Mouse (Mus musculus): ENCODE measurements around the gene Mbd3. TPM values are rescaled to one million over a fixed set of nuclear protein-coding genes. Genes with fewer than 3 reads are reported as not detected.
A peak's percentile ranks its signal among the peaks of the same experiment; 100 is the strongest.
"Not testable (repeated sequence)": the region's sequence is repeated elsewhere in the genome, so short reads cannot be mapped to it uniquely, and the experiment has no call there.

Gene Mbd3
- total and polyA plus RNA-seq, 3 experiments = 48.7 to 131 (median 67.0) TPM

GRCm38 (mm10) chr10:80347514-80347967, 51.8 kb downstream of the Mbd3 start:
- peaks cover 3 to 10% of the 10 kb centered on the region in 2 experiments for H3K4me1 ChIP-seq (ENCODE audit: control insufficient read depth in 1 of 2, insufficient read depth in 2 of 2)
- in situ Hi-C loops (cut with MboI; ENCODE audit: low pct_ligation_motif_present, low pct_unique_long_range_greater_than_20kb, low sequenced_read_pairs) = loop anchor here (5.0 kb wide), 1 partner anchor 170 kb away; the partner anchor contains the start of gene Efna2
- DNase-seq (ENCODE audit: extremely low read depth) = no peak
- peak overlapping the region; percentile 72; the same call in 1 of the 2 replicates for H3K4me2 ChIP-seq (ENCODE audit: insufficient read depth, low read depth, poor library complexity, severe bottlenecking)
- H3K9ac ChIP-seq (ENCODE audit: insufficient read depth, low read depth) = peak overlapping the region; percentile 41
- H3K36me3 ChIP-seq (replicated peaks in 1 of 2; ENCODE audit: control insufficient read depth in 1 of 2, insufficient read depth in 1 of 2, low read length in 1 of 2) = no peaks in the 10 kb centered on the region
- no peak for TF ChIP-seq ELF1 (IDR thresholded peaks at IDR 0.05; ENCODE audit: low read depth, low read length)
- no peak for TF ChIP-seq PAX5 (IDR thresholded peaks at IDR 0.05; ENCODE audit: low read length)
- no peak for TF ChIP-seq CHD2 (IDR thresholded peaks at IDR 0.05; ENCODE audit: low read length)
- TF ChIP-seq POLR2AphosphoS2 (IDR thresholded peaks at IDR 0.05; ENCODE audit: low read depth, low read length) = no peak
- no peak for TF ChIP-seq MEF2A (IDR thresholded peaks at IDR 0.05; ENCODE audit: borderline replicate concordance, low read depth, low read length)
- TF ChIP-seq UBTF (IDR thresholded peaks at IDR 0.05; ENCODE audit: low read depth, low read length) = no peak
- TF ChIP-seq ZKSCAN1 (IDR thresholded peaks at IDR 0.05; ENCODE audit: borderline replicate concordance, low read depth, low read length) = no peak
- no peak for TF ChIP-seq ZNF384 (IDR thresholded peaks at IDR 0.05; ENCODE audit: low read depth, low read length)
- TF ChIP-seq POLR2A (IDR thresholded peaks at IDR 0.05; ENCODE audit: low read depth, low read length) = no peak
- peaks cover 72% of the 10 kb centered on the region for H3K27me3 ChIP-seq (replicated peaks)
- H3K9me3 ChIP-seq (replicated peaks; ENCODE audit: low read length) = peaks cover 8% of the 10 kb centered on the region
- H3K27ac ChIP-seq (ENCODE audit: insufficient read depth, low read depth) = no peak overlapping the region
- H3K79me2 ChIP-seq (replicated peaks; ENCODE audit: control insufficient read depth, extremely low read depth, insufficient read depth, poor library complexity, severe bottlenecking) = no peaks in the 10 kb centered on the region
- dilution Hi-C loops (cut with MboI; ENCODE audit: extremely low pct_ligation_motif_present, extremely low pct_unique_long_range_greater_than_20kb, low sequenced_read_pairs) = no loop called here
- peak overlapping the region in 1 of 3 experiments; percentile 63 for H3K4me3 ChIP-seq (replicated peaks in 1 of 3; ENCODE audit: low read depth in 2 of 3, low read length in 2 of 3, poor library complexity in 1 of 3)

- H3K79me2 ChIP-seq (replicated peaks; ENCODE audit: control insufficient read depth, extremely low read depth, insufficient read depth, poor library complexity, severe bottlenecking); H3K4me2 ChIP-seq (ENCODE audit: insufficient read depth, low read depth, poor library complexity, severe bottlenecking); dilution Hi-C loops (cut with MboI; ENCODE audit: extremely low pct_ligation_motif_present, extremely low pct_unique_long_range_greater_than_20kb, low sequenced_read_pairs); H3K9ac ChIP-seq (ENCODE audit: insufficient read depth, low read depth); H3K4me3 ChIP-seq (replicated peaks in 1 of 3; ENCODE audit: low read depth in 2 of 3, low read length in 2 of 3, poor library complexity in 1 of 3); DNase-seq (ENCODE audit: extremely low read depth); H3K4me1 ChIP-seq (ENCODE audit: control insufficient read depth in 1 of 2, insufficient read depth in 2 of 2); H3K36me3 ChIP-seq (replicated peaks in 1 of 2; ENCODE audit: control insufficient read depth in 1 of 2, insufficient read depth in 1 of 2, low read length in 1 of 2); H3K27ac ChIP-seq (ENCODE audit: insufficient read depth, low read depth): not testable (repeated sequence)
- H3K9me3 ChIP-seq (replicated peaks; ENCODE audit: low read length) = peaks cover 19% of the 10 kb centered on the region
- in situ Hi-C loops (cut with MboI; ENCODE audit: low pct_ligation_motif_present, low pct_unique_long_range_greater_than_20kb, low sequenced_read_pairs) = loop anchor here (5.0 kb wide), 1 partner anchor 169 kb away; the partner anchor contains the start of gene Efna2
- H3K27me3 ChIP-seq (replicated peaks) = peaks cover 57% of the 10 kb centered on the region
- TF ChIP-seq TBP (conservative IDR thresholded peaks at IDR 0.05; ENCODE audit: low read depth, low read length) = 0 out of 2 replicates have a peak, but pooled peaks have one; percentile 53
Measured at GRCm38 (mm10) chr10:80345929-80346328, 53.4 kb downstream of the Mbd3 start.

DNA sequence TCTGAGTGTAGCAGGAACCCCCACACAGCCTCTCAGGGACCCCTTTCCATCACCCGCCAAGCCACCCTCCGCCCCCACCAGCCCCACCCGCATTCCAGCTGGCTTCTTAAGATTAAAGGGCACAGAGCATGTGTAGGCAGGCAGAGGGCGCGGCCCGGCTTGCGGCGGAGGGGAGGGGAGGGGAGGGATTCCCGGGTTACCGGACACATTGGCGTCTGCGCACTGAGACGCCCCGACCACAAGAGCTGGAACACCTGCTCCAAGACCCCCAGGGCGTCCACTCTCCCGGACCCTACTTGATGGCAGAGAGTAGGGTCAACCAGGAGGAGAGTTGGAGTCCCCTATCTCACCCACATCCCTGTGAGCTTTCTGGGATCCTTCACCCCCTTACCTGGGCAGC, 54.2 kb downstream of the Mbd3 start:
- Histone ChIP-seq H3K4me2 (ENCODE audit: insufficient read depth, low read depth, poor library complexity, severe bottlenecking) (no peak overlapping the region), H3K4me1 (ENCODE audit: control insufficient read depth in 1 of 2, insufficient read depth in 2 of 2) (peaks cover 3 to 14% of the 10 kb centered on the region in 2 experiments), H3K4me3 (replicated peaks in 1 of 3; ENCODE audit: low read depth in 2 of 3, low read length in 2 of 3, poor library complexity in 1 of 3) (no peak overlapping the region), H3K9ac (ENCODE audit: insufficient read depth, low read depth) (no peak overlapping the region), H3K79me2 (replicated peaks; ENCODE audit: control insufficient read depth, extremely low read depth, insufficient read depth, poor library complexity, severe bottlenecking) (no peaks in the 10 kb centered on the region), H3K27me3 (replicated peaks) (peaks cover 50% of the 10 kb centered on the region), H3K27ac (ENCODE audit: insufficient read depth, low read depth) (no peak overlapping the region), H3K36me3 (replicated peaks in 1 of 2; ENCODE audit: control insufficient read depth in 1 of 2, insufficient read depth in 1 of 2, low read length in 1 of 2) (no peaks in the 10 kb centered on the region), H3K9me3 (replicated peaks; ENCODE audit: low read length) (peaks cover 19% of the 10 kb centered on the region)
- dilution Hi-C loops (cut with MboI; ENCODE audit: extremely low pct_ligation_motif_present, extremely low pct_unique_long_range_greater_than_20kb, low sequenced_read_pairs) = no loop called here
- no peak for TF ChIP-seq MXI1 (IDR thresholded peaks at IDR 0.05; ENCODE audit: low read depth, low read length)
- TF ChIP-seq NELFE (IDR thresholded peaks at IDR 0.05; ENCODE audit: low read depth, low read length) = no peak
- TF ChIP-seq NRF1 (IDR thresholded peaks at IDR 0.05; ENCODE audit: low read depth, low read length) = no peak
- no peak for TF ChIP-seq POLR2AphosphoS2 (IDR thresholded peaks at IDR 0.05; ENCODE audit: low read depth, low read length)
- TF ChIP-seq BHLHE40 (IDR thresholded peaks at IDR 0.05; ENCODE audit: low read depth, low read length) = no peak
- no peak for TF ChIP-seq JUN (IDR thresholded peaks at IDR 0.05; ENCODE audit: insufficient read depth, low read depth, low read length)
- no peak for TF ChIP-seq MYC (IDR thresholded peaks at IDR 0.05; ENCODE audit: low read depth, low read length)
- no peak for TF ChIP-seq USF2 (conservative IDR thresholded peaks at IDR 0.05; ENCODE audit: low read depth, low read length)
- no peak for TF ChIP-seq ZC3H11A (IDR thresholded peaks at IDR 0.05; ENCODE audit: low read depth, low read length)
- TF ChIP-seq PAX5 (IDR thresholded peaks at IDR 0.05; ENCODE audit: low read length) = no peak
- TF ChIP-seq MAFK (IDR thresholded peaks at IDR 0.05; ENCODE audit: insufficient replicate concordance, low read length) = no peak
- TF ChIP-seq ZMIZ1 (IDR thresholded peaks at IDR 0.05; ENCODE audit: low read depth, low read length) = no peak
- no peak for TF ChIP-seq JUND (conservative IDR thresholded peaks at IDR 0.05; ENCODE audit: low read depth, low read length)
- no peak for TF ChIP-seq ZNF384 (IDR thresholded peaks at IDR 0.05; ENCODE audit: low read depth, low read length)
- TF ChIP-seq UBTF (IDR thresholded peaks at IDR 0.05; ENCODE audit: low read depth, low read length) = no peak
- TF ChIP-seq TCF12 (IDR thresholded peaks at IDR 0.05; ENCODE audit: low read depth, low read length) = no peak
- no peak for TF ChIP-seq CHD2 (IDR thresholded peaks at IDR 0.05; ENCODE audit: low read length)
- no peak for DNase-seq (ENCODE audit: extremely low read depth)
- in situ Hi-C loops (cut with MboI; ENCODE audit: low pct_ligation_motif_present, low pct_unique_long_range_greater_than_20kb, low sequenced_read_pairs) = loop anchor here (5.0 kb wide), 1 partner anchor 168 kb away; the partner anchor contains the start of gene Efna2
